Mouse (Mus musculus) heart, embryonic 14.5 days (tissue): ENCODE measurements around the gene Gm11487. TPM values are rescaled to one million over a fixed set of nuclear protein-coding genes. Genes with fewer than 3 reads are reported as not detected.
"Not testable (repeated sequence)": the region's sequence is repeated elsewhere in the genome, so short reads cannot be mapped to it uniquely, and the experiment has no call there.

Source experiments
- ATAC-seq: fragments of 200-750 bp; cut with Nextera tagmentation; 2 replicates; pipeline ENCODE4 v1.8.0; 2017; ENCODE audit warnings: low read depth, moderate TSS enrichment; ENCODE audit not compliant: insufficient number of reproducible peaks, insufficient read depth, low FRiP score
- H3K27ac ChIP-seq, 2 experiments: fragments of 200-500 bp in 1 of 2; fragments of 300-500 bp in 1 of 2; sonication (generic) in 1 of 2; replicated peaks in 1 of 2; 2 replicates each; pipeline ENCODE4 v1.5.1; 2012 to 2014; ENCODE audit warnings: low read depth in 2 of 2, low read length in 2 of 2, control low read depth in 1 of 2, mild to moderate bottlenecking in 1 of 2, mixed read lengths in 1 of 2; ENCODE audit not compliant: control insufficient read depth in 1 of 2, insufficient read depth in 1 of 2
- H3K27me3 ChIP-seq: fragments of 300-500 bp; sonication (generic); 2 replicates; pipeline ENCODE4 v1.6.1; 2014; ENCODE audit warnings: mild to moderate bottlenecking, low read length, control low read depth; ENCODE audit not compliant: control insufficient read depth, insufficient read depth
- H3K36me3 ChIP-seq: fragments of 300-500 bp; sonication (generic); 2 replicates; pipeline ENCODE4 v1.6.1; 2014; ENCODE audit warnings: mild to moderate bottlenecking, control low read depth, low read length, mixed read lengths; ENCODE audit not compliant: control insufficient read depth, insufficient read depth
- H3K4me1 ChIP-seq, 2 experiments: fragments of 200-500 bp in 1 of 2; fragments of 300-500 bp in 1 of 2; sonication (generic) in 1 of 2; 2 replicates each; pipeline ENCODE4 v1.6.1; 2012 to 2014; ENCODE audit warnings: low read length in 2 of 2, control low read depth in 1 of 2, mixed read lengths in 1 of 2; ENCODE audit not compliant: control insufficient read depth in 2 of 2, insufficient read depth in 2 of 2
- H3K4me2 ChIP-seq: fragments of 300-500 bp; sonication (generic); 2 replicates; pipeline ENCODE4 v1.6.1; 2014; ENCODE audit warnings: mild to moderate bottlenecking, low read length
- H3K4me3 ChIP-seq, 2 experiments: fragments of 200-500 bp in 1 of 2; fragments of 300-500 bp in 1 of 2; sonication (generic) in 1 of 2; 2 replicates each; pipeline ENCODE4 v1.5.1; 2012 to 2014; ENCODE audit warnings: low read length in 2 of 2, mild to moderate bottlenecking in 2 of 2, control low read depth in 1 of 2, low read depth in 1 of 2, moderate library complexity in 1 of 2; ENCODE audit not compliant: control insufficient read depth in 1 of 2, insufficient read depth in 1 of 2
- H3K9ac ChIP-seq: fragments of 300-500 bp; sonication (generic); 2 replicates; pipeline ENCODE4 v1.6.1; 2014; ENCODE audit warnings: mild to moderate bottlenecking, low read length
- H3K9me3 ChIP-seq: fragments of 300-500 bp; sonication (generic); 2 replicates; pipeline ENCODE4 v1.6.1; 2016; ENCODE audit warnings: low read length, control low read depth; ENCODE audit not compliant: control insufficient read depth
- WGBS: fragments of 180-500 bp; shearing (Covaris S2); extraction: QIAGEN DNeasy Blood & Tissue Kit; methylation state at CpG from one replicate; pipeline ENCODE4 v1.1.7; 2014; 5-methylcytosine and 5-hydroxymethylcytosine counted together
- polyA plus RNA-seq: library from polyadenylated mRNA; unstranded; fragments of >200 nt; fragmentation: Nextera tagmentation; extraction: Ambion mirVana; gene quantifications from 2 replicates; pipeline ENCODE4 v1.2.1, GENCODE M21; 2014

Gm11487 gene
- polyA plus RNA-seq, result not detected in 2 replicates

GRCm38 (mm10) chr4:73404972-73405371 lies at the start of gene Gm11487:
Gene Gm11487, minus strand, starts transcription at chr4:73405072.
- H3K4me2 ChIP-seq, H3K4me3 ChIP-seq, H3K4me1 ChIP-seq, H3K9me3 ChIP-seq, ATAC-seq, H3K27me3 ChIP-seq, H3K9ac ChIP-seq, H3K36me3 ChIP-seq, H3K27ac ChIP-seq: not testable (repeated sequence)
- 76% methylated on average over 3 of the region's 4 CpGs for WGBS

- H3K9ac ChIP-seq, result no peak overlapping the region
- no peaks in the 10 kb centered on the region for H3K9me3 ChIP-seq
- no peak overlapping the region for H3K27ac ChIP-seq
- WGBS, result 50% methylated on average over 7 of the region's 7 CpGs
- no peaks in the 10 kb centered on the region for H3K36me3 ChIP-seq
- H3K27me3 ChIP-seq, result no peaks in the 10 kb centered on the region
- no peak overlapping the region for H3K4me3 ChIP-seq
- H3K4me1 ChIP-seq, result no peaks in the 10 kb centered on the region
- ATAC-seq, result no peak
- no peak overlapping the region for H3K4me2 ChIP-seq
Measured at GRCm38 (mm10) chr4:73444715-73445114, 39.8 kb upstream of the Gm11487 start.

- H3K27me3 ChIP-seq, result no peaks in the 10 kb centered on the region
- no peaks in the 10 kb centered on the region for H3K36me3 ChIP-seq
- no peak overlapping the region for H3K4me3 ChIP-seq
- WGBS, result 61% methylated on average over 1 of the region's 1 CpGs
- H3K9me3 ChIP-seq, result no peaks in the 10 kb centered on the region
- ATAC-seq, result no peak
- no peaks in the 10 kb centered on the region for H3K4me1 ChIP-seq
- H3K9ac ChIP-seq, result no peak overlapping the region
- no peak overlapping the region for H3K4me2 ChIP-seq
- H3K27ac ChIP-seq, result no peak overlapping the region
Measured at GRCm38 (mm10) chr4:73442568-73442967, 37.7 kb upstream of the Gm11487 start.

GRCm38 (mm10) chr4:73425903-73426302 lies 21.0 kb upstream of the Gm11487 start:
- Histone ChIP-seq H3K4me2 (no peak overlapping the region), H3K27me3 (no peaks in the 10 kb centered on the region), H3K4me3 (no peak overlapping the region), H3K9ac (no peak overlapping the region), H3K27ac (no peak overlapping the region), H3K36me3 (no peaks in the 10 kb centered on the region), H3K4me1 (no peaks in the 10 kb centered on the region), H3K9me3 (no peaks in the 10 kb centered on the region)
- WGBS, result 66% methylated on average over 3 of the region's 3 CpGs
- no peak for ATAC-seq

GRCm38 (mm10) chr4:73423049-73423448 lies 18.2 kb upstream of the Gm11487 start:
- Histone ChIP-seq H3K4me2 (no peak overlapping the region), H3K36me3 (no peaks in the 10 kb centered on the region), H3K9ac (no peak overlapping the region), H3K4me3 (no peak overlapping the region), H3K27ac (no peak overlapping the region), H3K4me1 (no peaks in the 10 kb centered on the region), H3K9me3 (0 out of 2 replicates have a peak, but pooled peaks cover 3% of the 10 kb centered on the region), H3K27me3 (no peaks in the 10 kb centered on the region)
- 80% methylated on average over 12 of the region's 12 CpGs for WGBS
- ATAC-seq, result no peak

- WGBS, result 55% methylated on average over 3 of the region's 3 CpGs
- Histone ChIP-seq H3K4me1 (no peaks in the 10 kb centered on the region), H3K9ac (no peak overlapping the region), H3K4me3 (no peak overlapping the region), H3K9me3 (no peaks in the 10 kb centered on the region), H3K36me3 (no peaks in the 10 kb centered on the region), H3K27ac (no peak overlapping the region), H3K4me2 (no peak overlapping the region), H3K27me3 (no peaks in the 10 kb centered on the region)
- no peak for ATAC-seq
Measured at GRCm38 (mm10) chr4:73366534-73366933, 38.3 kb downstream of the Gm11487 start.

Other genes with a start within 250 kb of the Gm11487 start
- not detected in 2 replicates for gene Gm11238, start 202.8 kb upstream of the Gm11487 start, polyA plus RNA-seq
- not detected in 2 replicates for gene Gm11237, start 217.9 kb upstream of the Gm11487 start, polyA plus RNA-seq
- not detected in 2 replicates for gene Gm11236, start 233.0 kb upstream of the Gm11487 start, polyA plus RNA-seq